Mouse (Mus musculus): Measurements from ENCODE around the gene Higd1a.

GRCm38 (mm10) chr9:121867632-121868031 lies 9.5 kb upstream of the Higd1a start:
- TF ChIP-seq CTCF (IDR thresholded peaks at IDR 0.05; ENCODE audit: low read depth): no peak
- no peak for TF ChIP-seq EP300 (optimal IDR thresholded peaks at IDR 0.05)

Data from stomach, postnatal 0 days (tissue).